17 mouse cellular contexts compared by ENCODE assay signal in the genomic region with DNA sequence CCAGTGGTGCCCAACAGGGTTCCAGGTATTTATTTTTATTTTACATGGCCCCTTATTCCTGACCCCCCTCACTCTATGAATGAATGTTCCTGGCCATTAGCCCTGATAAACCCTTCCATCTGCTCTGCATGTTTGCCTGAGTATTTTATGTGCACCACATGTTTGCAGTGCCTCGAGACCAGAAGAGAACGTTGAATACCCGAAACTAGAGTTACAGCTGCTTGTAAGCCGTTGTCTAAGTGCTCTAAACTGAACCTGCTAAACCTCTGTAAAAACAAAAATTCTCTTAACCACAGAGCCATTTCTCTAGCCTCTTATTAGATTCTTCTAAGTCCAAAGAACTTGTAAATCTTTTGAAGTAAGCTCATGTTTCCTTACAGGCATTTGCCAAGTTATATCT.
"Had no signal": no experiment of that assay in that cellular context is flagged by ENCODE, and none has a peak within 500 bp of the region (broad histone marks: within the 10 kb centered on the region; RNA-seq: fewer than 3 reads in every experiment).

No protein-coding gene starts in this region.

- H3K4me3 ChIP-seq: intestine, embryonic 15.5 days; kidney, embryonic 15.5 days; liver, embryonic 15.5 days; megakaryocyte, embryonic 14.5 days; midbrain, embryonic 12.5 days; neural tube, embryonic 13.5 days; stomach, embryonic 15.5 days had no signal

- H3K9me3 ChIP-seq: intestine, embryonic 15.5 days; kidney, embryonic 15.5 days; liver, embryonic 15.5 days; midbrain, embryonic 12.5 days; neural tube, embryonic 13.5 days; stomach, embryonic 15.5 days had no signal

- H3K36me3 ChIP-seq: intestine, embryonic 15.5 days; kidney, embryonic 15.5 days; liver, embryonic 15.5 days; midbrain, embryonic 12.5 days; neural tube, embryonic 13.5 days; stomach, embryonic 15.5 days had no signal

- H3K4me2 ChIP-seq: intestine, embryonic 15.5 days; kidney, embryonic 15.5 days; midbrain, embryonic 12.5 days; neural tube, embryonic 13.5 days; stomach, embryonic 15.5 days had no signal

- ATAC-seq: intestine, embryonic 15.5 days; midbrain, embryonic 16.5 days had no signal

- H3K9ac ChIP-seq: intestine, embryonic 15.5 days; kidney, embryonic 15.5 days; liver, embryonic 15.5 days; midbrain, embryonic 12.5 days; neural tube, embryonic 13.5 days; stomach, embryonic 15.5 days had no signal

- H3K27ac ChIP-seq: intestine, embryonic 15.5 days; kidney, embryonic 15.5 days; liver, embryonic 15.5 days; macrophage; midbrain, embryonic 12.5 days; neural tube, embryonic 13.5 days; stomach, embryonic 15.5 days had no signal

- H3K27me3 ChIP-seq: intestine, embryonic 15.5 days; kidney, embryonic 15.5 days; liver, embryonic 15.5 days; megakaryocyte, embryonic 14.5 days; midbrain, embryonic 12.5 days; neural tube, embryonic 13.5 days; stomach, embryonic 15.5 days had no signal

- DNase-seq: kidney, adult 18-20 months; kidney, postnatal 25 days; layer of hippocampus, adult 9-11 months; lung, adult 2 months; lung, postnatal 10 days; retina, postnatal 1 day; right cerebral cortex, postnatal 14 days; thymus, postnatal 36 days had no signal
